Mouse (Mus musculus) thymus, adult 2 months (tissue): ENCODE results near the gene Aimp2.

Experiments
- CTCF ChIP-seq: fragments of 200-500 bp; IDR thresholded peaks from 2 replicates; pipeline ENCODE4 v1.5.1; 2012; ENCODE audit warnings: mild to moderate bottlenecking, control low read depth, low read length, moderate library complexity, borderline replicate concordance; ENCODE audit not compliant: control insufficient read depth, poor library complexity, insufficient read depth; ENCODE audit errors: extremely low read depth
- POLR2A ChIP-seq: fragments of 200-500 bp; IDR thresholded peaks from 2 replicates; pipeline ENCODE4 v1.6.1; 2012; ENCODE audit warnings: mild to moderate bottlenecking, low read length, control low read depth, moderate library complexity; ENCODE audit not compliant: control insufficient read depth, poor library complexity, insufficient read depth; ENCODE audit errors: extremely low read depth

DNA sequence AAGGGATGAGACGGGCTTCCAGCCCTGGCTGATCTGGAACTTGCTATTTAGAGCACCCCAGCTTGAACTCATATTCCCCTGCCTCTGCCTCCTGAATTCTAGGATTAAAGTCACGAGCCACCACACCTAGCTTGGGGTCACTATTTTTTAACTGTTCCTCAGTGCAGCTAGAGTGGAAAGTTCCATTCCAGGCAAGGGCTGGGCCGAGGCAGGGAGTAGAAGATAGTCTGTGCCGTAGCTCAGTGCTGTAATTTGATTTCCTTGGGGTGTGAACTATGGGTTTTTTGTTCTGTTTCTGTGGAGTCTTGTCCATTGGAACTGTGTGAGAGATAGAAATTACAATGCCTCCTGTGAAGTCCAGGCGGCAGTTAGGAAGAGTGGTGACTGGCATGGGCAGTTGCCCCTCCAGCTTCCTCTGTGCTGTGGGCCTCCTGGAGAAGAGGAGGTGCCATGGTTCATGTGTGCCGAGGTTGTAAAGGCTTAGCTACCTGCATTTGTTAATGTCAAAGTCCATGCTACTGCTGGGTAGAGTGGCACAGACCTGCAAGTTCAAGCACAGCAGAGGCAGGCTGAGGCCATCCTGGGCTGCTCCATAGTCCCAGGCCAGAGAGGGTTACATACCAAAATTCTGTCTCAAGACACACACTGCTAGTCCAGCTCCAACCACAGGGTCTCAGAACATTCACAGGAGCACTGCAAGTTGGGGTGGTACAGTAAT lies 22.4 kb upstream of the Aimp2 start:
- no peak for TF ChIP-seq POLR2A
- TF ChIP-seq CTCF = no peak
